Mouse (Mus musculus): Measurements from ENCODE around the gene Tent5c.

Gene Tent5c

DNA sequence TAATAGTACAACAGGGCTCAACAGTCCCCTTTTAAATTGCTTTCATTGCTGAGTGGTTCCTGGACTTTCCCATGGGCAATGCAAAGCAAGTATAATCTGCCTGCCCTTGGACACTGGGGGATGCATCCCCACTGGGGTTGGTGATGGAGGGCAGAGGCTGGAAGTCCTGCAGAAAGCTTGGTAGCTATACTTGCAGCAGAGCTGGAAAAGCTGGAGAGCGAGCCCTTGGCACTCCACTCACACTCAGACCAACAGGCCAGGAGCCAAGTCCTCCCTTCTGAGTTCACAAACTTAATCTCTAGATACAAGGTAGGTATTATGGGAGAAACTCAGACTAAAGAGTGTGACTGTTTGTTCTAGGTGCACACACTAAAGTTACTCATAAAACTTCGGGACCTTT, 2.1 kb downstream of the Tent5c start:
- no peak for DNase-seq (ENCODE audit: low spot score)

DNA sequence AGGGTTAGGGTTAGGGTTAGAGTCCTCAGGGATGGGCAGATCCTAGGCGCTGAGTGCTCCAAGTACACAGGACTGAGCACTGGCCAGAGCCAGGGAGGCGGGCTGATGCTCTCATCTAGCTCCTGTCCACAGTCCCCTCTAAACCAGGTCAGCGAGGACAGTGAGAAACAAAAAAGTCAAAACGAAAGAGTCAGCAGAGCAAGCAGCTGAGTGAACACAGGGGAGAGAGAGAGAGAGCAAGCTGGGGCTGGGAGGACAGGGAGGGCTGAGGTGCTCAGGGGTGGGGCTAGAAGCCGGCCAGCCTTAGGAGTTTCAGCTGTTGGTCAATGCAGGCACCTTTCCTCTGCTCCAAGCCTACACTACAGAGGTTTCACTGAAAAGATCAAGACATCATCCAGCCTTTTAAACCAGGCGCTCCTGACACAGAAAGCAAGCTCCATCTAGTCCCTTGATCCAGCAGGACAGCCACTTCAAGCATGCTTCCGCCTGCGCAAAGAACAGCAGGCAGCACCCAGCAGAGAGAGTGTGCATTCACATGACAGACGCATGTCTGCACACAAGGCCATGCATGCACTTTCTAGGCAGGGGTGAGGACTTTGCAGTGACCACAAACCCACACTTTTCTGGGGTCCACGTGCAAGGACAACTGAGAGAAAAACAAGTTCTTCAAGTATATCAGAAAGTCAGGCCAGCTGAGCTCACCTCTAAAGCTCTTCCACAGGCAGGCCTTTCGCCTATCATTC, 3.6 kb downstream of the Tent5c start:
- DNase-seq (ENCODE audit: low spot score) = no peak

DNA sequence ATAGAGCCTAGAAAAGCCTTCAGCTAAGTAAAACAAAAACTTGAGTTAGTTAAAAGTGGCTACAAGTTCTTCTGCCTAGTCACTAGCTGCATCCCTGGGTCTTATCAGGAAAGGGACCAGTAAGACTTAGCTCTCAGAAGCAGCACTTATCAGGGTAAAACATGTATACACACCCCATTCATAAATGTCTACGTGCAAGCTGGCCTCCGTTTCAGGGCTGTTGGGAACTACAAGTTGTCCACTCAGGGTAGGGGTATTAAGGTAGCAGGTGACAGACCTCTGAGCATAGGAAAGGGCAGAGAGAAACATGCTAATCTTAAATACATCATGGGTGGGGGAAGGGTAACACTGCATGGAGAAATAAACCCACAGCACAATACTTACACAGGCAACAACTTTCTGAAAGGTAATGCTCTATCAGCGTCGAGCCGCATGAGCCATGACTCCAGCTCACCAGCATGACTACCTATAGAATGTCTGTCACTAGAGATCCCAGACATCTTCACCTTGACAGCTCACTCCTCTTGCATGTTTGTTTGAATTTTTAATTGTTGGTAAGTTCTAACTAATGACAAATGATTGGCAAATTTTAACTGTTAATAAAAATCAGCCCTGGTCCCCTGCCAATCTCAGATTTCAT, 6.0 kb downstream of the Tent5c start:
- no peak for DNase-seq (ENCODE audit: low spot score)

DNA sequence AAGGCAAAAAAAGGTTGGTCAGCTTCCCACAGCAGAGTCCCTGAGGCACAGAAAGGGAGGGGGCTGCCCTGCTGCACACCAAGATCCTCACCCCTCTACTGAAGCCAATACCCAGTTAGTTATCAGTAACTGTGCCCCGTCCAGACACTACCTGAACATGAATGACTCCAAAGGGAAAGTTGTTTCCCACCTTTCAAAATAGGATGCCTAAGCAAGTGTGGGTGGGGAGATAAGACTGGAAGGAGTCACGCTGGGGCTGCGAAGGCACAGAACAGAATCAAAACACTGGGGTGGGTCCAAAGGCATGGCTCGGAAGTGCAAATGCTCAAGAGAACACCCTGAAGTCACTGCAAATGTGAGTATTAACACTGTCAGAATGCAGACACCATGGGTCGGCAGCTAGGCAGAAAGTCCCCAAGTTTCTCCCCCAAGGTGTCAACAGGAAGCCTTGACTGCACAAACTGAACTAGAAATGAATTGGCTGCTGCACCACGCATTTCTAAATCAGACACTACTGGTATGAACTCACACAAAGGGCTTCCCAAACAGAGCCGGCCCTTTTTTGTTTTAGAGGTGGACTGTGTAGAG, 6.7 kb downstream of the Tent5c start:
- no peak for DNase-seq (ENCODE audit: low spot score)

DNA sequence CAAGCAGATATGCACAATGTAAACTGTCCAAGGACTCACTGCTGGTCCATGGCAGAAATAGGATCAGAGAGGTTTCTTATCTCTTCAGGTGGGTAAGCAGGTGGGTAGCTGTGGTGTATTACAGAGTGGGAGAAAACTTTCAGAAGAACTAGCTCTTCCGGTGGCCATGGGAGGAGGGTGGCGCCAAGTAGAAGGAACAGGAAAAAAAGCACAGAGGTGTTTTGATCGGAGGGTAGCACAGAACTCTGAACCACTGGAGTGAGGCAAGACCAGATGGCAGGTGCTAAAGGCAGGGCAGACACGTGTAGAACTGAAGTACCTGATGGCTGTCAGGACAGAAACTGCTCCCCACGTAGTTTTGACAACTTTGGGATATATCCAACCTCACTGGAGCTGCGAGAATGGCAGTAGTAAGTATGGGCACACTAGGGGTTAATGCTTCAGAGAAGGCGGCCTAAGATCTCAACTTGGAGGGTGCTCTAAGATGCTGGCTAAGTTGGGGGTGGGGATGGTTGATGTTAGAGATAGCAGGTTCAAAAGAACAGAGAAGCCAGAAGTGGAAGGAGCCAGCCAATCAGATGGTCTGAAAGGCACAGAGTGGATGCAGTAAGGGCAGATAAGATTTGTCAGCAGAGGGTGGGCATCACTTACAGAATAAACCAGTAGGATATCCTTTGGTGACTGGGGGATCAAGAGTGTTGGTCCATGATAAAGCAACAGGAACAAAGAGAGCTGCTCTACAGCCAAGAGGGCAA, 8.7 kb downstream of the Tent5c start:
- no peak for DNase-seq (ENCODE audit: low spot score)

DNA sequence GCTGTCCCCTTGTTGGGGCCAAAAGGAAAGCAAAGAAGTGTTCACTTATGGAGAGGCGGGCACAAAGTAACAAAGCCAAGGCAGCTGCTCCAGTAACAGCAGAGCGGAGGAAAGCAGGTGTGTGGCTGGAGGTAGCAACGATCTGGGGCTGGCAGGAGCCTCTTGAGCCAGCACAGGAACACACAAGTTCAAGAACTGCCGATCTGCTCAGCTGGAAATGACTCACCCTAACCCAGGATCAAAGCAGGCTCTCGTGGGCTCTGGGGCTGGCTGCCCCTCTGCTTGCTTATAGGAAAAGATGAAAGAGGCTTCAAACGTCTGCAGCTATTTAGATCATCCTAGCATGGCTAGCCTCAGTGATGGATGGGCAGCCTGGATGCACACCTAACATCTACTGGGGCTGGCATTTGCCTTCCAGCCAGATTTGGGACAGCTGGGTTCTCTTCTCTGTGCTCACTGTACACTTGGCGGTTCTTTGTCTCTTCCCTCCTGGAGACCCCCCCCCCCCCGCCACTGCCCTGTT, 14.1 kb downstream of the Tent5c start:
- no peak for DNase-seq (ENCODE audit: low spot score)

DNA sequence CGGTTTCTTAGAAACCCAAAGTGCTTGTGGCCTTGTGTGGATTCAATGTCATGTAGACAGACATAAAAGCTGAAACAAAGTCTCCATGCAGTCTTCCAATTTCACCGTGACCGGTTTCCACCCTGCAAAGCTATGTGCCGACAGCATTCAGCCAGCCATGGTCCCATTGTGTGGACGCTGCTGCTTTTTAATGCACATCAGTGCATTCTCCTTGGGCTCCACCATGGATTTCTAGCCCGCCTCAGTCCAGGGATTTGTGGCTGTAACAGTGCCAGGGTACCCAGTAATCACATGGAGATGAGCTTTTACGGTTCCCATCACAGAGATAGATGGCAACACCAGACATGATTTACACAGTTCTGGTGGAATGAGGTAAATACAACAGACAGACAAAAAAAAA, 14.6 kb downstream of the Tent5c start:
- DNase-seq (ENCODE audit: low spot score) = peak; percentile 49

DNA sequence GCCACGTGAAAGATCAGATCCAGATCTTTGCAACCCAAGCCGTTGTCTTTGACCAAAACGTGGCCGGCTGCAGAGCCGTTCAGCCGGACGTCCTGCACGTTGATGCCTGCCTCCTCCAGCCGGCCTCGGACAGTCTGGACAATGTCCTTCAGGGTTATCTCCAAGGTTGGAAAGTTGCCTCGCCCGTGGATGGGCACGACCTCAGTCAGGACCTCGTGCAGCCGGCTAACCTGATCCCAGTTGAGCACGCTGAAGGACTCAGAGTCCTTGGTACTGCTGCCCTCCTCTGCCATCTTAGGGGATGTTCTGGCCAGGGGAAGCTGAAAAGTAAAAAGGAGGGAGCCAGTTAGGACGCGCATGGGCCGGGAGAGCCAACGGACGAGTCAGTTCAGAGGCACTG, 16.0 kb downstream of the Tent5c start:
- DNase-seq (ENCODE audit: low spot score) = no peak

DNA sequence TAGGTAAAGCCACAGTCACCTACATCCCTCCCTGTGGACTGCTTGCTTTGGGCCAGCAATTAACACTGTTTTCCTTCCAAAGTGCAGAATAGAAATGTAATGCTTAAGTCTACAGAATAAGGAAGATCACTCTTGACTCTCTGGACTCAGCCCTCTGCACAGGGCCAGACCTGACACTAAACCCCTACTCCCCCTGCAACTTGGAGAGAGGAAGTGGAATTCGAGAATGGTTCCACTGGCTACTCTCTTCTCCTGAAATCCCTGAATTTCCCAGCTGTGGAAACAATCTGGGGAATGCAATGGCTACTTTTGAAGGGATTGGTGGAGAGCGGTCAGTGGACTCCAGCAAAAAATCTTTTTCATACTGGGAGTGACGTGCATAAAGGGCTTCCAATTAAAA, 18.2 kb downstream of the Tent5c start:
- no peak for DNase-seq (ENCODE audit: low spot score)

DNA sequence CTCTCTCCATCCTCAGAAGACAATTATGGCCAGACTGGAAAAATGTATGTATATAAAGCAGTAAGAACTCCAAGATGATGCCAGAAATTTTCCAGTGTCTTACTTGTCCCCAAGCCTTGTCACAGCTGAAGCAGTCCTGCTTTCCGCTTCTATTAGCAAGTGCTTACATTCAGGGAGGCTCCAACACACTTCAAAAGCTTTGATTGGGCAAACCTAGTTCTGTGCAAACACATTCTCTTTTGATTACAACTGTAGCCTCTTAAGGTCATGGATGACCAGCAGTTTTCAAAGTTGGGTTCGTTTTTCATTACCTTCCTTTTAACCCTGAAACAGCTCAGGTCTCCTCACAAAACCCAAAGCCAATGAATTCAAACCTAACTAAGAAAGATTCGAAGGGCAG, 19.0 kb downstream of the Tent5c start:
- no peak for DNase-seq (ENCODE audit: low spot score)

DNA sequence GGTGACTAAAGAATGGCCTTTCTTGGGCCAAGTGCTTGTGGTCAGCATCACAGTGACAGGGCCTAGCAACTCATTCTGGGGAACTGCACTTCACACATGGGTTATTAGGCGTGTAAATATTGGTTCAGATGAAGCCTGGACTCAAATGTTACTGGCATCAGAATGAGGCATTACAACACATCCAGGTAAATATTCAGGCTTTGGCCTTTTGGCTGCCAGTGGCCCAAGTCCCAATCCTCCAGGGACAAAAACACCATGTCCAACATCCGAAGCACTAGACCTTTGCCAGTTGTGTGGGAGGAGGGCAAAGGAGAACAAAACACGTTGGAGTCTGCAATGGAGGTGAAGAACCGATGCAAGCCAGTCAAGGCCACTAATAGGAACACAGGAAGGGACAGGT, 22.6 kb downstream of the Tent5c start:
- no peak for DNase-seq (ENCODE audit: low spot score)

DNA sequence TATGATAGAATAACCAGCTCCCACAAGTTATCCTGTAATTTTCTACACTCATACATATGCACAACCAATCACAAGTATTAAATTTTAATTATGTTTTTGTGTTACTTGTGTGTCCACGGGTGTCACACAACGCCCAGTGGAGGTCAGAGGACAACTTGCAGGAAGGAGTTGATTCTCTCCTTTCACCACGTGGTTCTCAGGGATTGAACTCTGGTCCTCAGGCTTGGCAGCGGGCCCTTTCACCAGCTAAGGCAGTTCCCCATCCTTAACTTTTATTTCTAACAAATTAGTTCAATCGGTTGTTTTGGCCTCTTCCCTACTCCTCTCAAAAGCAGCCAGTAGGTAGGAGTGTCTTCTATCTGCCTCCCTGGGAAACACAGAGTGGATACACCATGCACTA, 24.5 kb downstream of the Tent5c start:
- DNase-seq (ENCODE audit: low spot score) = no peak

DNA sequence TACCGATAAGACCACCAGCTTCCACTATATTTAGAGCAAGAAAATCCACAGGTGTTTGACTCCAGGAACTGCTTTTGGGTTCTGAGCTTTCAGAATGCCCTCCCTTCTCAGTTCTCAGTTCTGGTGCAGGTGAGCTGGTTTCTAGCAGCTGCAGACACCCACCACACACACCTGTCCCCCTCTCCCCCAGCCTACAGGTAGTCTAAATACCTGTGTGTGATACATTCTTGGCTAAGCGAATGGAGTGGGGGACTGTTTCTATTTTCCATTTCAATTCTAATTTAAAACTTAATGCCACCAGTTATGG, 25.2 kb downstream of the Tent5c start:
- DNase-seq (ENCODE audit: low spot score) = no peak

DNA sequence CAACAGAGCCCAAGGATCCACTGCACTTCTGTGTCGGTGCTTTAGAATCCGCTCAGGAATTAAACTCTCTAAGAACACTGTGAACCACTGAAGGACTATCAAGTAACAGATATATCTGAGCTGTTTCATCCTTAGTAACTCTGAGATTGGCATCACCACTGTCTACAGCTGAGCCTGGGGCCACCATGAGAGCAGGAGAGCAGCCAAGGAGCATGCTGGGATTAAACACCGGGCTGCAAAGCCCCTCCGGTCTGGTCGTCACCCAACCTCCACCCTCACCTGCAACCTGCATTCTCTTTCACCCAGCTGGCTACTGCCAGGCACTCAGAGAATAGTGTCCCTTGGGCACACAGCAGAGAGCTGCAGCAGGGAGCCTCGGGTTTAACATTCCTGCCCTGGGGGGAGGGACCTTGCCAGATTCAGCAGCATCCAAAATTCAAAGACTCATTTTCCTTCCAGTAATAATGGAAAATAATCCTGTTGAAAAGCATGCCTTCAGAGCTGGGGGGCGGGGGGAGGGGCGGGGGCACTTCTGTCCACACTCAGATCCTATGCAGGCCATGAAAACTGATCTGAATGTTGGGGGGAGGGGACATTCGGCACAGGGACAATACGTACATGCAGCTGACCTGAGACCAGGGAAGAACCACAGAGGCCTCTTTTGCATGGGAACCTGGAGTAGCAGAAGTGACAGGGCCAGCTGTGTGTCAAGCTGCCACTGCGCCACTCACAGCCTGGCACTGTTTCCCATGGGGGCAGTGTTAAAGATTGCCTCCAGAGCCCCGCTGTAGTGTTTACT, 25.8 kb downstream of the Tent5c start:
- DNase-seq (ENCODE audit: low spot score) = no peak

DNA sequence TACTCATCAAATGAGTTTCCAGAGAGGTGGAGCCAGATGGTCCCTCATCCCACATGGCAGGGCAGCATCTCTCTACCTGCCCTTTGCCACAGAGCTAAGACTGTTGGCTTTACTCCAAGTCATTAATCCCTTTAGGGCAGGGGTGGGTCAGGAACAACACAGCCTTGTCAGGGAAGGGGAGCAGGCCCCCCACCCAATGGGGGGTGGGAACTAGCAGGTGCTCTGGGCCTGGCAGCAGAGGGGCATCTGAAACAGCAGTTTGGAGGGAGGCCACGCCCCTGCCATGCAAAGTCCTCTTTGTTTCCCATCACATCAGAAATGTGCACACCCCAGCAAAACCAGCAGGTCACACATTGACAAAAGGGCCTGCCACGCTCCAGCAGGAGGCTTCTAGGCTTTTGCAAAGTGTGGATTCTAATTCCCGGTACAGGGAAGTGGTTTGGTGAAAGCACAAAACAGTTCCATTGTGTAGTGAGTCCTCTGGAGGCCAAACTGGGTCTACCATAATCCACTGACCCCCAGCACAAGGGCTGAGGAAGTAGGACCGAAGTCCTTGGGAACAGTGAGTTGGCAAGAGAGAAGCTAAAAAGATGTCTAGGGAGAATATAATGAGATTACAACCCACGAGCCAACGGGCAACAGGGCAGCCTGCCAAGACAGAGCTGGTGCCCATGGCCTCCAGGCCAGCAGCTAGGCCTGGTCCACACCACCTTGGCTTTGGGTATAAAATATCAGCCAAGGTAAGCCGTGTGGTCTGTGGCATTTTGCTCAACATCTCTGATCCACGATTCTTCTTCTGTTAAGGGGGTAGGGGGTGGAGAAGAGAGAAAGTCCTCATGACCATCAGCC, 26.7 kb downstream of the Tent5c start:
- no peak for DNase-seq (ENCODE audit: low spot score)

DNA sequence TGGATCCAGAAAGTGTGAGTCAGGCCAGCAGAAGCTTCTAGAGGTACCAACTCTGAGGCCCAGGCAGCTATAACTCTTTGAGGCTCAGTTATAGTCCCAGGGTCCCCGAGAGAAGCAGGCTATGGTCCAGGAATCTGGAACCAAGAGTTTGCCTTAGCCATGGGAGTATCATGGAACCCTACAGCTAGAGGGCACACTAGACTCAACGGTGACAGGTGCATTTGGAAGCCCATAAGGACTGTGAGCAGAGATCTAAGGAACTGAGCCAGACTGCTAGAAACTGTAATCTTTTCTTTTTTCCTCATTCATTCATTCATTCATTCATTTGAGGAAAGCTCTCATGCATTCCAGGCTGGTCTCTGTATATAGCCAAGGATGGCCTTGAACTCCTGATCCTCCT, 28.6 kb downstream of the Tent5c start:
- no peak for DNase-seq (ENCODE audit: low spot score)

DNA sequence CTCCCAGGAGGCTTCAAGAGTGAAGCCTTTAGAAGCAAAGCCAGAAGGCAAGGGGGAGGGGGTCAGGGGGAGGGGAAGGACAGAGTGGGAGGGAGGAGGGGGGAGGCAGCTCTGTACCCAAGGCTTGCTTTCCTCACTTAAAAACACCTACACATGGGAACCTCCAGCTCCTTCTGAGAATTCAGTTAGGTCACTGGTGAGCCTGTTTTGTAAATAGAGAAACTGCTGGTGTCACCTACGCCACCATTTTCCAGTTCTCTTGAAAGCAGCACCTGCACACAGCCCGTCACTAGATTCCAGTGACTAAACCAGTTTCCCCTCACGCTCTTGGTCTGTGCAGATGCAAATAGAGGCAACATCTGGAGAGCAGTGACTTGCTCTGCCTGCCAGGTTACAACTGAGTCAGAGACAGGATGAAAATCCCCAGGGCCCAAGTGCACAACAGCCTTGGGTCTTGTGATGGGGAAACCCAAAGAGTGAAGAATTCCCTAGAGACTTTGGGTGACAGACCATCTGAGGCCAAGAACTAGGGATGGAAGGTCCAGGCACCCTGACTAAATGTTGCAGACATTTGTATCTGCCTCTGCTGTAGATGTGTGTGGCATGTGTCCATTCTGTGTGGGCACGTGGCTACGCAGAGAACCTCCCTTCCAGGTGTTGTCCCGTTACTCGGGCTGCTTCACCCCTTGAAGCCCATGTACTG, 45.2 kb downstream of the Tent5c start:
- no peak for DNase-seq (ENCODE audit: low spot score)

DNA sequence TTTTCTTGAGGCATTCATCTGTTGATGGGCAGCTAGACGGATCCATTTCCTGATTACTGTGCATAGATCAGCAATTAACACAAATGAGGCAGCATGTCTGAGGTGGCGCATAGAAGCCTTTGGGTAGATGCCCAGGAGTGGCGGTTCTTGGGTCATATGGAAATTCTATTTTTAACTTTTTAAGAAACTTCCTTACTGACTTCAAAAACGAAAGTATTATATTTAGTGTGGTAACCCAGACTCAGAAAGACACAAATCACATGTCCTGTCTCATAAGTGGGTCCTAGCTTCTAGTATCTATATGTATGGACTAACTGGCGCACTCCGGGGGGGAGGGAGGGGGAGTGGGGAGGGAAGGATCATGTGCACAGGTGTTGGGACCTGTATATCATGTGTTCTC, 46.6 kb downstream of the Tent5c start:
- DNase-seq (ENCODE audit: low spot score) = no peak

DNA sequence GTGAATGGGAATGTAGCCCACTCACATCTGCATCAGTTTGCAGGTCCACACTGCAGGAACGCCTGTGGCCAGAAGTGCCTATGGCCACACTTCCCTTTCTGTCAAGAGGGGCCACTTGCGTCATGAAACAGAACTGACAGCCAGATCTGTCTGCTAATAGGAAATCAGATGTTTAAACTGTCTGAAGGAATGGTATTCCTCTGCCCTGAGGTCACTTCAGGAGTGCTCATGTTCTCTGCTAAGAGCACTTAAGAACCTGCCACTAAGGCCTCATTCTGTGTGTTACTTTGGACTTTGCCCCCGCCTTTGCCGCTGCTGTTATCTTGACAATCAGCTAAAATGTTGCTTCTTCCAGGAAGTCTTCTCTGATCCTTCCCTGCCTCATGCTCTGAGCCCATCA, 48.4 kb downstream of the Tent5c start:
- DNase-seq (ENCODE audit: low spot score) = no peak

DNA sequence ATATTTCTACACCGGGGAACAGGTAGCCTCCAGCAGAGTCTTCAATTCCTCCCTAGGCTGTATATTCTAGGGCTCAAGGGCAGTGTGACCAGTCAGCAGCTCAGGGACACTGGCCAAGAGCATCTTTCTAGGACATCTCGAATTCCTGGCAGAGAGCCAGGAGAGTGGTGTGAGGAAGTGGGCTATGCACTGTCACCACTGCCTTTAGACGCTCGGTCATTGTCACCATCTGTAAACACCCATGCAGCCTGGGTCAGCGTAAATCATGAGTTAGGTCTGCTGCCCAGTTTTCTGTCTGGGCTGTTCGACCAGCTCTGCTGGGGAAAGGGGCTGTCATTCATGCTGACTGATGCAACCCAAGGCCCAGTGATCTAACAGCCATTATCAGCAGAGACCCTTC, 49.1 kb downstream of the Tent5c start:
- DNase-seq (ENCODE audit: low spot score) = no peak

DNA sequence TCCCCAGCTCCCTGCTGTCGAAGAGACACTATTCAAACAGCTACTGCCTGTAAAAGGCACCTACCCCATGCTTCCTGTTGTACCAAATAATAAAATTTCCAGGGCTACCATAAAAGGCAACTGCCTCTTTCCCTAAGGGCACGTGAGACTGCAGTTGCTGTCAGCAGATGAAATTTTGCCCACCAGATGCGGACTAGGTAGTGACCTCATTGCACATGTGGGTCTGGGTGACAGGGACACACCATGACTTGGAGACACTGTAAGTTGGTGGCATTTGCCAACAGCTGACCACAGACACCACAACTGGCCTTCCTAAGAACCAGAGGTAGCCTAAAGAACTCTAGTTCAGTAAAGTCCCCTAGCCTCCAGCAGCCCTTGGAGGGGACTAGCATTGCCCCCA, 50.0 kb downstream of the Tent5c start:
- DNase-seq (ENCODE audit: low spot score) = no peak
